Mouse (Mus musculus): ENCODE results near the gene Gjc1. TPM values are rescaled to one million over a fixed set of nuclear protein-coding genes. Genes with fewer than 3 reads are reported as not detected.

The Gjc1 gene
- polyA plus RNA-seq, 1 experiment from 2014 or later = 89.6 TPM

Other genes starting within 250 kb of the Gjc1 start
- 5.3 and 6.2 TPM in 2 replicates for gene Gm11627, start 240.2 kb downstream of the Gjc1 start, polyA plus RNA-seq (2016; fragmentation: Nextera tagmentation; extraction: Ambion mirVana)
- 45.8 and 49.0 TPM in 2 replicates for gene Fzd2, start 215.3 kb downstream of the Gjc1 start, polyA plus RNA-seq (2016; fragmentation: Nextera tagmentation; extraction: Ambion mirVana)
- gene Meioc, start 156.0 kb downstream of the Gjc1 start, polyA plus RNA-seq (2016; fragmentation: Nextera tagmentation; extraction: Ambion mirVana) = 0.39 and 0.40 TPM in 2 replicates
- gene Ccdc43, start 121.9 kb downstream of the Gjc1 start, polyA plus RNA-seq (2016; fragmentation: Nextera tagmentation; extraction: Ambion mirVana) = 58.1 and 59.8 TPM in 2 replicates
- gene Adam11, start 58.3 kb downstream of the Gjc1 start, polyA plus RNA-seq (2016; fragmentation: Nextera tagmentation; extraction: Ambion mirVana) = 16.3 and 21.0 TPM in 2 replicates
- gene Higd1b, start 16.1 kb upstream of the Gjc1 start, polyA plus RNA-seq (2016; fragmentation: Nextera tagmentation; extraction: Ambion mirVana) = not detected in 2 replicates
- gene Eftud2, start 61.3 kb upstream of the Gjc1 start, polyA plus RNA-seq (2016; fragmentation: Nextera tagmentation; extraction: Ambion mirVana) = 347 and 348 TPM in 2 replicates
- 1.4 and 1.8 TPM in 2 replicates for gene Ccdc103, start 61.5 kb upstream of the Gjc1 start, polyA plus RNA-seq (2016; fragmentation: Nextera tagmentation; extraction: Ambion mirVana)
- gene Fam187a, start 65.5 kb upstream of the Gjc1 start, polyA plus RNA-seq (2016; fragmentation: Nextera tagmentation; extraction: Ambion mirVana) = not detected in 2 replicates
- gene Gfap, start 81.2 kb upstream of the Gjc1 start, polyA plus RNA-seq (2016; fragmentation: Nextera tagmentation; extraction: Ambion mirVana) = 0.14 and 0.16 TPM in 2 replicates
- gene Kif18b, start 105.4 kb upstream of the Gjc1 start, polyA plus RNA-seq (2016; fragmentation: Nextera tagmentation; extraction: Ambion mirVana) = 12.1 and 13.0 TPM in 2 replicates
- gene C1ql1, start 127.0 kb upstream of the Gjc1 start, polyA plus RNA-seq (2016; fragmentation: Nextera tagmentation; extraction: Ambion mirVana) = 1.5 and 2.7 TPM in 2 replicates
- 63.2 and 66.0 TPM in 2 replicates for gene Nmt1, start 208.5 kb upstream of the Gjc1 start, polyA plus RNA-seq (2016; fragmentation: Nextera tagmentation; extraction: Ambion mirVana)
- gene Dcakd, start 208.6 kb upstream of the Gjc1 start, polyA plus RNA-seq (2016; fragmentation: Nextera tagmentation; extraction: Ambion mirVana) = 304 and 308 TPM in 2 replicates